Mouse (Mus musculus) G1E (cell line): ENCODE results near the gene Gcc2.

Experiments used
- CTCF ChIP-seq: IDR thresholded peaks from 2 replicates; pipeline ENCODE4 v1.5.1; 2012; ENCODE audit warnings: low read depth, low read length, inconsistent platforms, mixed read lengths
- GATA1 ChIP-seq: IDR thresholded peaks from 2 replicates; pipeline ENCODE4 v1.6.1; 2012; ENCODE audit warnings: borderline replicate concordance, low read length, inconsistent platforms, mixed read lengths
- GATA2 ChIP-seq: IDR thresholded peaks from 2 replicates; pipeline ENCODE4 v1.6.1; 2012; ENCODE audit warnings: low read depth, low read length, inconsistent platforms, borderline replicate concordance
- TAL1 ChIP-seq: conservative IDR thresholded peaks from 2 replicates; pipeline ENCODE4 v1.6.1; 2012; ENCODE audit warnings: low read depth, low read length, inconsistent platforms, mixed read lengths

DNA sequence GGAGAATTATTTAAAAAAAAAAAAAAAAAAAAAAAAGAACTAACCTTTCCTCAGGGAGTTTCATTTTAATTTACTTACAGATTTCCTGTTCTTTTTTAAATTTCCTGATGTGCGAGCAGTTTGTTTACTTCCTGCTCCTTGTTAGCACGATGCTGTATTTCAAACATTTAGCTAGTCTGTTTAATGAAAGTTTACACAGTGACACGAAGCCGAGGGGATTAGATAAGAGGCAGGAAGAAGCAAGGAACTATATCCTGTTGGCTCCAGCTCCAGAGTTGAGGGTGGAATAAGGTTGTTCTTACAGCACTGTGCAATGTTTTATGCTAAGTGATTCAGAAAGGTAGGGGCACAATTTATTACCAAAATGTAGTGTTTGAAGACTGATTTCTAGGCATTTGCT, 657 bp downstream of the Gcc2 start:
- TF ChIP-seq CTCF = no peak
- no peak for TF ChIP-seq GATA2
- no peak for TF ChIP-seq TAL1
- TF ChIP-seq GATA1 = no peak
